Mouse (Mus musculus) layer of hippocampus, adult 9-11 months (tissue): ENCODE data around the gene Col7a1.

Source experiments
- DNase-seq: peaks from one replicate; pipeline ENCODE4 v3.0.0; 2022

Gene Col7a1

DNA sequence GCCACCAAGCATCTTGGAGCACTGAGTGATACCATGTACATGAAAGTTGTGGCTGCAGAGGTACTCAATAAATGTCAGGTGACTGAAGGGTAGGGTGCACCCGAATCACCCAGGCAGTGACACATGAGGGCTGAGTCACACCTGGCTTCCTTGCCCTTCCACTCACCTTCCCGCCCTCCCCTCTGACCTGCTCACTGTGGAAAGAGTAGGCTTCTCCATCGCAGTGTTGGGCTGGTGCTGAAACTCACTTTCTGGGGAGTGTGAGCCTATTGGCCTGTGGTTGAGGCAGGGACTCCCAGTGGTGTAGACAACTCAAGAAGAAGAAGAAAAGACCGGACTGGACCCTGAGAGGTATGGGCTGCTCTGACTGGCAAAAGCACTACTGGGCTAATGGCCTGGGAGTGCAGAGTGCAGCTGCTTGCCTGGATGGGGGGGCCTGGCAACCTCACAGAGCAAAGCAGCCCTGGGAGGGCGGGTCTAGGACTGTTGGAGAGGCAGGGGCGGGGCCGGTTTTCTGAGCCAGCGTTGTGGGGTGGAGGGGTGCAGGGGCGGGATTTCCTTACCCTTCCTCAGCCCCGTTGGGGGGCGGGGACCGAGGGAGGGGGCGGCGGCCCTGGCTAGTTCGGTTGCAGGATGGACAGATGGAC is 34.4 kb downstream of the Col7a1 start:
- no peak for DNase-seq

GRCm38 (mm10) chr9:108989802-108990461 is 36.5 kb downstream of the Col7a1 start:
- DNase-seq, result no peak

DNA sequence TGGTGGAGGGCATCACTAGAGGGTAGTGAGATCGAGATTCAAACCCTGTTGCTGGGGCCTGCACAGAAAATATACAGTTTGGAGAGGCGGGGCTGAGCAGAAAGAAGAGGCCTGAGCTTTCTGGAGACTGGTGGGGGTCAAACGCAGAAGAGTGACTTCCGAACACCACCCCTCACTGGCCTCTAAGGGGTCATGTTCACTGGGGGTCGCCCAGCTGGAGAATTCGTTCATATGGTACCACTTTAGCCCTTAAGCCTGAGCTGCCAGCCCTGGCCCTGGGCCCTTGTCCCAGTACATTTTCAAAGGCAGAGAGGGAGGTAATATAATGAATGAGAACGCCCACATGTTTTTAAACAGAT is 37.1 kb downstream of the Col7a1 start:
- no peak for DNase-seq

GRCm38 (mm10) chr9:108991428-108992084 is 38.2 kb downstream of the Col7a1 start, which contains the start of gene Pfkfb4:
Gene Pfkfb4 (plus strand): TSS chr9:108991778.
- peak; percentile 99 for DNase-seq

DNA sequence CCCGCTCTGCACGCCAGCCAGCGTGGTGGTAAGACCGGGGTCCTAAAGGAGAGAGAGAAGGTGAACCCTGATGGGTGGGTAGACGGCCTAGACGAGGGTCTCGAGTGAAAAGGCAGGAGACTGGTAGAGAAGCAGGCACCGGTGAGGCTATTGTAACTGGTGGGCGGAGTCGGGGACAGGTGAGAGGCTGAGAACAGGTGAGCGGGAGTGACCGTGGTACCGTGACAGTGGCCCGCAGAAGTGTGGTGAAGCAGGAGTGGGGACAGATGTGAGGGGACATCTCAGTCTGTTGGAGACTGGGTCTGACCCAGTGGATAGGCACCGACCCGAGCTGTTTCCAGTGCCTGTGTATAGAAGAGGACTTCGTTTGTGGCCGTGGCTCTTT is 38.7 kb downstream of the Col7a1 start:
- no peak for DNase-seq

GRCm38 (mm10) chr9:108992620-108993361 is 39.4 kb downstream of the Col7a1 start:
- DNase-seq, result no peak

DNA sequence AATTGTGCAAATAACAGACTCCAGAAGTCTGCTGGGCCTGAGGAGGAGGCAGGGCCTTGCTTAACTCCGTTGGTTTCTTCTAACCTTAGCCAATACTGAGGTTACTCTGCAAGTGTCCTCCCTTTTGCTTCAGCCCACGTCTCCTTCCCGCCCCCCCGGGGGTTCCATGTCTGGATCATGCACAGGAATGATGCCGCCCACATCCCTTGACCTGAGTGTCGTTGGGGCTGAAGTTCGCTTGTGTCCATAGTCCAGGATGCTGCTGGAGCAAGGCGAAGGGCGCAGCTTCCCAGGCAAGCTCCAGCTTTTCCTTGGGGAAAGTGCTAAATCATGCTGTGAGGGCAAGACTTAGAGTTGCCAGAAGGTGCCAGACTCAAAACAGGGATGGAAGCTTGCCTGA is 43.0 kb downstream of the Col7a1 start:
- DNase-seq, result no peak

- DNase-seq, result no peak
Observed at GRCm38 (mm10) chr9:108998287-108999166, 45.1 kb downstream of the Col7a1 start.

DNA sequence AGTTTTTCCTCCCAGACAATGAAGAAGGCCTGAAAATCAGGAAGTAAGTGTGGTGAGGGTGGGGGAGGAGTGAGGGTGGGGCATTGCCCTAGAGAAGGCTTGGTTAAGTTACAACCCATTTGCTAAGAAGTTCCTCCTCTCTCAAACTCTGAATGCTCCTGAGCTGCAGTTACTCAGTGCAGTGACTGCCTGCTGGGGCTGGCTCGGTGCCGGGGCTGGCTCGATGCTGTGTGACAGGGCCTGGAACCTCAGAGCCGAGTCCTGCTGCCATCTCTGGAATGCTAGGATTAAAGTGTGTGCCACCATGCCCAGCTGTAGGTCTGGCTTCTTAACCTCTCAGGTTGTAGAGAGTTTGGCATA is 45.8 kb downstream of the Col7a1 start:
- DNase-seq, result no peak

GRCm38 (mm10) chr9:109000726-109001125 is 47.3 kb downstream of the Col7a1 start:
- no peak for DNase-seq

DNA sequence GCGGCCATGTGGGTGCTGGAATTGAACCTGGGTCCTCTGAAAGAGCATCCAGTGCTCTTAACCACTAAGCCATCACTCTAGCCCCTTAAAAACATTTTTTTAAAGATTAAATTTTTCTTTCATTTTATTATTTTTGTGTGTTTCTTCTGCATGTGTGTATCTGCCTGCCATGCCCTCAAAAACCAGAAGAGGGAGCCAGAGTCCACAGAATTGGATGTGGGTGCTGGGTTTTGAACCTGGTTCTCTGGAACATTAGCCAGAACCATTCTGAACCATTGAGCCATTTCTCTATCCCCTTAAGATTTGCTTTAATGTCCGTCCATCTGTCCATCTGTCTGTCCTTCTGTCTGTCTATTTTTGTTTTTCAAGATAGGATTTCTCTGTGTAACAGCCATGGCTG is 49.8 kb downstream of the Col7a1 start:
- no peak for DNase-seq

GRCm38 (mm10) chr9:109007025-109007780 is 53.8 kb downstream of the Col7a1 start:
- no peak for DNase-seq

GRCm38 (mm10) chr9:109008081-109008480 is 54.7 kb downstream of the Col7a1 start:
- DNase-seq, result no peak

GRCm38 (mm10) chr9:109008994-109009635 is 55.7 kb downstream of the Col7a1 start:
- no peak for DNase-seq

DNA sequence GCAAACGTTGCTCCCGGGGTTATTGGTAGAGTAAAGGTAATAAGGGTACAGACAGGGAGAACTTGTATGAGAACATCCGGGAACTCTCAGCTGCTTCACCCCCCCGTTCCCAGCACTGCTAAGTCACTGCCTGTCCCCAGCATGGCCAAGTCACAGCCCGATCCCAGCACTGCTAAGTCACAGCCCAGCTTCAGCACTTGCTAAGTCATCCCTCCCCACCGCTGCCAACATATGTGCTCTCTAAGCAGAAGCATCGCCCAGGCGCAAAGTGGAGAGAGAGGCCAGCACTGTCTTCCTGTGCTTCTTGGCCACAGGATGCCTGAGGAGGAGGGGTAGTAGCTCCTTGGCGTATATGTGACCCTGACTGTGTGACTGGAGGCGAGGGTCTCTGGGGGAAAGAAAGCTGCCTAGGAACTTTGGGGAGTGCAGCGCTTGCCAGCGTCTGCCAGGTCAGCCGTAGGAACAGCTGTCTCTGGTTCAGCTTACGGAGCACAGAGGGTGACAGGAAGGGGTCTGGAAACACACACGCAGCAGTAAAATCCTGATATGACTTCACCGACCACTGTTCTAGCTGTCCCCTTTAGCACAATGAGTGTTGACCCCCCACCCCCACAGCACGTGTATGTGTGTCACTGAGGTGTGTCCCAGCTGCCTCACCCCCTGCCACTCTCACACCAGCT is 56.4 kb downstream of the Col7a1 start:
- DNase-seq, result no peak

- DNase-seq, result no peak
Observed at GRCm38 (mm10) chr9:109010316-109010690, 56.9 kb downstream of the Col7a1 start.

GRCm38 (mm10) chr9:109015397-109015796 is 62.0 kb downstream of the Col7a1 start:
- no peak for DNase-seq

DNA sequence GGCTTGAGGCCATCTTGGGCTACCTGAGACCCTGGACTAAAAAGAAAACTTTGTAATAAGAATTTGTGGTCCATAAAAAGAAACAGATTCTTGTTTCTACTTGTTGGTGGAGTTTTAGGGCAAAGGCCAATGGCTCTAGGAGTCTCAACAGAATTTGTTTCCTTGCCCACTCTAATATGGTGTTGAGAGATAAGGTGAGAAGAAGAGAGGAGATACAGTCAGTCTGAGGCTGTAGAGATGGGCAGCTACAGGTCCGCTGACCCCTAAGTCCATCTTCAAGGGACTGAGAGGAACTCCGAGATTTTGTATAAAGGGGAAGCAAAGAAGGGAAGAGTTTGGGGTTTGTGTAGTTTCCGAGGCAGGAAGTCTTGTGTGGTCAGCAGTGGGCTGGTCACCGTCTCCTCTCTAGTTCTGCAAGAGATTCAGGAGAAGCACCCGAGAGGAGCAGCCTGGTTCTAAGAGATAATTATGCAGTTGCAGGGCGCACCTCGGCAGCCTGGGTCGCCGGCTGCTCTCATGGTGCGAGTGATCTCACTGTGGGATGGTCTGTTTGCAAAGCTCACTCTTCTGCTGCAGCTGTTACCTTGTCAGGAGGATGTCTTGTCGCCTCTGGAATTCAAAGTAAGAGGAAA is 63.7 kb downstream of the Col7a1 start:
- DNase-seq, result no peak

DNA sequence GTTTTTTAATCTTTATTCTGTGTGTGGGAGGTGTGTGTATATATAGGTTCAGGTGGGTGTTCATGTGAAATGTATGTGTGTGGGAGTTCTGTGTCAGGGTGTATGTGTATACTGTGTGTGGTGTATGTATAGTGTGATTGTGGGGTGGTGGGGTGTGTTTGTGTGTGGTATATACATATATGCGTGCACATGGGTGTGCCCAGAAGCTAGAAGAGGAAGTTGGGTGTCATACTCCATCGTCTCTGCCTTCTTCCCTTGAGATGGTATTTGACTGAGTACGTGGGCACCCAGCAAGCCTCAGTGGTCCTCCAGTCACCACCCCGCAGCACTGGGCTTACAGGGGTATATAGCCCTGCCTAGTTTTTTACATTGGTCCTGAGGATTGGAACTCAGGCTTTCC is 68.0 kb downstream of the Col7a1 start:
- DNase-seq, result no peak
